Mouse (Mus musculus) CD4-positive, CD25-positive, alpha-beta regulatory T cell, adult 2 months (primary cell): ENCODE results near the gene Polr2j.

Experiments
- DNase-seq: peaks from one replicate; pipeline ENCODE4 v3.0.0-alpha.2; 2012; ENCODE audit warnings: low read depth, low spot score

The Polr2j gene

DNA sequence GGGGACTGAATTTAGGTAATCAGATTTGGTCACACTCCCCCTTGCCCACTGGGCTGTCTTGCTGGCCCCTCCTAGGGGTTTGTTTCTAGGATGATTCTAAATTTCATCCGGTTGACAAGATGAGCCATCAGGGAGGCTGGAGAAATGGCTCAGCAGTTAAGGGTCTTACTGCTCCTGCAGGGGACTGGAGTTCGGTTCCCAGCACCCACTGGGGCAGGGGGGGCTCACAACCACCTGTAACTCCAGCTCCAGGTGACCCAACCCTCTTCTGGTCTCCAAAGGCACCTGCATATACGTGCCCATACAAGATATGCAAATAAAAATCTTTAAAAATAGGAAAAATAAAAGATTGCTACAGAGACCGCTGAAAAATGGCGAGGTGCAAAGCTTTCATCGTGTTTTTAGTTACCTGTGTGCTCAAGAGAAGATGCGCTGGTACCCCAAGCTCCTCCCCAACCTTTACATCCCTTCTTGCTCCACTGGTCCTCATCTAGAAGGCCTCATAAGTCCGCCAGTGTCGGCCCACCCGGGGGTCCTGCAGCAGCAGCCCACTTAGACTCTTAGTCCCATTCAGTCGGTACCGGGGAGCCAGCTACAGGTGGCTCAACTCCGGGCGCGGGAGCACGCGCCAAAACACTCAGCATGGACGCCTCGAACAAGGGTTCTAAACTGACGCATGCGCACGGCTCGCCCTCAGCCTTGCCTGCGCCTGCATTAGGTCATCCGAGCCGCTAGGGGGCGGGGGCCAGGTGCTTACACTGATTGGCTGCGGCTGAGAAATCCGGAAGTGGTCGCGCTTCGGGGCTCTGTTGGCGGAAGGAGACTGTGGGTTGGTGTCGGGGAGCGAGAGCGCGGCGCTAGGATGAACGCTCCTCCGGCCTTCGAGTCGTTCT, at the start of gene Polr2j:
Gene Polr2j, plus strand, starts transcription at position 741 of the 893 bp plus-strand sequence.
- DNase-seq = peak; percentile 99

DNA sequence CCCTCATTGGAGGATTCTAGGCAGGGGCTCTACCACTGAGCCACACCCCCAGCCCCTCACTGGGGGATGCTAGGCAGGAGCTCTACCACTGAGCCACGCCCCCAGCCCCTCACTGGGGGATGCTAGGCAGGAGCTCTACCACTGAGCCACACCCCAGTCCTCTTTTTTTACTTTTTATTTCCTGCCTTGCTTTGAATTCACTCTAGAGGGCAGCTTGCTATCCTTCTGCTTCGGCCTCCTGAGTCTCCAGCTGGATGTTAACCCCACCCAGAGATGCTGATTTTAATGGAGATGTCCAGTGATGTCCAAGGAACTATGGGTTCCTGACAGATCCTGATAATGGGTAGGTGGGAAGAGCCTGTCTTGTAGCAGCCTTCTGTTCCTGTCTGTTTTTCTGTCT, 47.0 kb upstream of the Polr2j start:
- no peak for DNase-seq

DNA sequence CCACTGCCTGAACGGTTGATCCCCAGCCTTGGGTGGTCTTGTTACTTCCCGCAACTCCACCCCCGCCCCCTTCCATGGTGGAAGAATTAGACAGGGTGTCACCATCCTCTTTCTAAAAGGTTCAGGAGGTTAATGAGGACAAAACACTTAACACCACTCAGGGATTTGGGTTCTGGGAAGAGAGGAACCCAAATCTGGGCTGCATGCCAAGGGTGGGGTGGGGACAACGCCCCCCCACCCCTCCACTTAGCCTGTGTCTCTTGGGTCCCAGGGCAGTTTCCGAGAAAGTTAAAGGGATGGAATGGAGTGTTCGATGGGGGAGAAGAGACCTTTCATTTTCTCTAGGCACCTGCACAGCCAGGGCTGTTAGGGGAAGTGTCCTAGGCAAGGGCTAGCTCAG, 43.4 kb upstream of the Polr2j start:
- DNase-seq = no peak

DNA sequence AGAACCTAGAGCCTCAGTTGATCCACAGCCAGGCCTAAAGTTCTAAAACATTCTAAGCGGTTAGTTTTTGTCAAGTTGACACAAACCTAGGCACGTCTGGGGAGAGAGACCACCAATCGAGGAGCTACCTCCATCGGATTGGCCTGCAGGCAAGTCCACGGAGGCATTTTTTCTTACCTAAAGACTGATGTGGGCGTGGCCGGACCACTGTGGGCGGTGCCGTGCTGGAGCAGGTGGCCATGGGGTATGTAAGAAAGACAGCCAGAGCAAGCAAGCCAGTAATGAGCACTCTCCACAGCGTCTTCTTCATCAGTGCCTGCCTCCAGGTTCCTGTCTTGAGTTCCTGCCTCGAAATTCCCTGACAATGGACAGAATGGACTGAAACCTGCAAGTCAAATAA, 42.9 kb upstream of the Polr2j start:
- DNase-seq = no peak

DNA sequence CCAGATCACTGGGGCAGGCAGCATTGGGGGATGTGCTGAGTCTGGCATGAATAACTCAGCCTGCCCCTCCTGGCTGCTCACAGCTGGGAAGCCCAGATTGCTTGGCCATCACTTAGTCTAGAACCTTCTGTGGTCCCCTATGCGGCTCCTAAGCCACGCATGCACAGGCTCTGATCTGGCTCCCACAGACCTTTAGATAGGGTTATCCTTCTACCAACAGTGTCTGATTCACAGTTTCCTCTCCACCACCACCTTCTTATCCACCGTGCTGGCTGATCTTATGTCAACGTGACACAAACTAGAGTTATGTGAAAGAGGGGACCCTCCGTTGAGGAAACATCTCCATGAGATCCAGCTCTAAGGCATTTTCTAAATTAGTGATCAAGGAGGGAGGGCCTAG, 41.4 kb upstream of the Polr2j start:
- DNase-seq = no peak

DNA sequence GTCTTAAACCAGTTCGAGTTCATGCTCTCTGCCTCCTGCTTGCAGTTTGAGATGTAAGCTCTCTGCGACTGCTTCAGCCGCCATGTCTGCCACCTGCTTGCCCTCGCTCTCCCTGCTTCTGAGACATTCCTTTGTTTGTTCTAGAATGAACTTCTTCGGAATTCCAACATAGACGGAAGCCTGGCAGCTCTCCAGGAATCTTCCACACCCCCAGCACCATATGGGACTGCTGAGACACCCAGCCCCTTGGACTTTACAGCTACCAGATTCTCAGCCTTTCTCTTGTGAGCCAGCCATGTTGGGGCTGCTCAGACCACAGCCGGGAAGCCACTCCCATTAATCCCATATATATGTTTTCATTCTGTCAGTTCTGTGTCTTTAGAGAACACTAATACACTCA, 40.1 kb upstream of the Polr2j start:
- no peak for DNase-seq

DNA sequence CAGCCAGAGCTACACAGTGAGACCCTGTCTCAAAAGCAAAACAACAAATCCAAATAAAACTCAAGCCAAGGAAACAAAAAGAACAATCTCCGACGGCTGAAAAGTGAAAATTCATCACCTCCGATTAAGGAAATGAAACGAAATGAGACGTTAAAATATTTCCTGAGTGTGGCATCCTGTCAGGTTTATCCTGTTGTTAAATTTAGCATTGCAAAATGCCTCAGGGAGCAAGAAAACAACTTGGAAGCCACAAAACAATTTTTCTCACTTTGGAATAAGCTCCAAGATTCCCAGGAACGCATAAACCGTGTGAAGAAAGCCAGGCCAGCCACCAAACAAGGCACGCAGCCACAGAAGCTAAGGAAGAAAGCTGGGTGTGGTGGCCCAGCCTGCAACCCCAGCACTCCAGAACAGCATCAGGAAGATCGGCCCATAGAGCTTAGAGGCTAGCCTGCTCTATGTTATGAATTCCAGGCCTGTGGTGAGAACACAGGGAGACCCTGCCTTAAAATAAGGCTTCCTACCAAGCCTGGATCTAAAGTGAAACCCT, 39.4 kb upstream of the Polr2j start:
- DNase-seq = no peak

DNA sequence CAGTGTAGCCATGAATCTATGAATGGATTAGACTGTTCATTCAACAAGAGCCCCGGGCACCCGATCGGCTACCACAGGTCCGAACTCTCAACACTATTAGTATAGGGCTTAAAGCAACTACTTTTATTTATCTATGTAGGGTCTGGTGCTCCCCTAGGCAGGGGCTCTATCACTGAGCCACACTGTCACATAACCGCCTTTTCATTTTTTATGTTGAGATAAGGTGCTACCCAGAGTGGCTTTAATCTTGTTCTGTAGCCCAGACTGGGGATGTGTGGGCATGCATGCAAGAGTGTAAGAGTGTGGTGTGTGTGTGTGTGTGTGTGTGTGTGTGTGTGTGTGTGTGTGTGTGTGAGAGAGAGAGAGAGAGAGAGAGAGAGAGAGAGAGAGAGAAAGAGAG, 38.3 kb upstream of the Polr2j start:
- no peak for DNase-seq

DNA sequence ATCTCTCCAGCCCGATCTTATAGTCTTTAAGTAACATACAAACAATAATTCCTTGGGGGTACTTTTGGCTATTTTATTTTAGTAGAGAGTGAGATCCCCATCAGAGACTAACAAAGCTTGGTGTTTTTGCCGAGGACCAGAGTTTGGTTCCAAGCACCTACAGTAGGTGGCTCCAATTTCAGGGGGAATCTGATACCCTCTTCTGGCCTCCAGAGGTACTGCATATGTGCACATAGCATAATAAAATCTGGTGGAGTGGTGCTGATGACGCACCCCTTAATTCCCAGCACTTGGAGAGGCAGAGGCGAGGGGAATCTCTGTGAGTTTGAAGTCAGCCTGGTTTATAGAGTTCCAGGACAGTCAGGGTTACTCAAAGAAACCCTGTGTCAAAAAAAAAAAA, 34.1 kb upstream of the Polr2j start:
- peak; percentile 54 for DNase-seq

DNA sequence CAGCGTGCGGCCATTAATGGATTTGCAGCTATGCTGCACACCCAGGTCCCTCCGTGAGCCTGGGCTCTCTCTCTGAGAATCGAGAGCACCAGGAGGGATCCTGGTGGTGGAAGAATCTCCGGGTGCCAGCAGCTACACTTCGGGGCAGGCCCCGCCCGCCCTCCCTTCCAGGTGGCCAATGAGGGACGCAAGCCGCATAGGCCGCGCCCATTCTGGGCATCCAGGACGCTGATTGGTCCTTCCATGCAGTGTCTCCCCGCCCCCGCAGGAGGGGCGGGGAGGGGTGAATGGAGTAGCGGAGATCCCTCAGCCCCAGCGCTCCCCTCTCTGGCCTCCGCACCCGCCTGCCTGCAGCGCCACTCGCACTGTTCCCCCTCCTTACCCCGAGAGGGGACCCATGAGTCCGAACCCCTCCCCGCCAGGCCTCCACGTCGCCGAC, 32.7 kb upstream of the Polr2j start, which contains the start of gene Rasa4:
Gene Rasa4, plus strand, starts transcription at position 248 of the 439 bp plus-strand sequence.
- peak; percentile 96 for DNase-seq

DNA sequence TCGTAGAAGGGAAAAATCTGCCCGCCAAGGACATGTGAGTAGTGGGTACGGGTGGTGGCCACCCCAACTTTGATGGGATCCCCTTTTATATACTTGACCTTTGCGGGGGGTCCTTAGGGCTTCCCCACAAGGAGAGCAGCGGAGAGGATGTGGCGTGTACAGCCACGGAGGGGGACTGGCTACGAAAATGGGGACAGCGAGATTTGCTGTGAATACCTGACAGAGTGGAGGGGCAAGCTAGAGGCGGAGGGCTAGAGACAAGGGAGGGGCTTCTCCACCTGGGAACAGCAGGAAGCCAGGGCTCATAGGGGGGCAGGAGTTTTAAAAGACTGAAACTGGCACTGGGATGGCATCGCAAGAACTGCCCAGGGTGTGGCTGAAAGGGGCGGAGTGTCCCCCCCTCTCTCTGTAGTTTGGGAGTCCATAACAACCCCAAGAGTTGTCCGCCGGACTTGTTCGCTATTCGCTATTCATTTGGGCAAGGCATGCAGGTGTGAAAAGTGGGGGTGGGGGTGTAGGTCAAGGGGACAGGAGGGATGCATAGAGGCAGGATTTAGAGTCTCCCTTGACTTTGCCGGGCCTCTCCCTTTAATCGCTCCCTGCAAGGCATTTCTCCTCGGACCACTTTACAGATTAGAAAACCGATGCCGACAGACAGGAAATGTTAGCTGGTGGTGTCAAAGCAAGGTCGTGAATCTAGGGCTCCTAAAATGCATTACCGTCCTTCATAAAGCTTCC, 32.1 kb upstream of the Polr2j start:
- DNase-seq = no peak

DNA sequence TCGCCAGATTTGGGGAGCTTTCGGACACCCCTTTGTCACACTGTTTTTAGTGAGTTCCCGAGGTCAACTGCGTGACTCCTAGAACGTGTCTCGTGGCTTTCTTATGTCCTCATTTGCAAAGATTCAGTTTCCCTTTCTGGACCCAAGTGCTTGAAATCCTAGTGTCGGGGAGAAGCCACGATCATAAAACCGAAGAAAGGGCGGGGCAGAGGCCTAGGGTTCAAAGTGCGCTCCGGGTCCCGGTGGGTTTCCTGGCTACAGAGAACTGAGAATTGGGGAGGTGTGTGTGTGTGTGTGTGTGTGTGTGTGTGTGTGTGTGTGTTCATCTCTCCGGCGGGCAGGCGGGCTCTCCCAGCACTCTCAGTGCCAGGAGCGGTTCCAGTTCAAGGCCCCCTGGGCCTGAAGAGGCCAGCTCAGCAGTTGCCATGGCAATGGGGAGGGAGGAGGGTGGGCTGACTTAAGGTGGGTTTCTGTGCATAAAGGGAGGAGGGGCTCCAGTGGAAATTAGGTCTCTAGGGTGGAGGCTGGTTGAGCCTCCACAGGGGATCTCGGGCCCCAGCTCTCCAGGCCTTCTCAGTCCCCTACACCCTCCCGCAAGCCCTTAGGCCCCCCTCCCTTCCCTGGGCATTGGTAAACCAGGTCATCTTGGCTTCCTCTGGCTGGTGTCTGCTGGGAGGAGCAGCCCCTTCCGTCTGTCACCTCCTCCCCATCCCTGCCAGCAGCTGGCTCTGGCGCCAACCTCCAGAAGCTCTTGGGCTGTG, 31.4 kb upstream of the Polr2j start:
- peak; percentile 48 for DNase-seq

DNA sequence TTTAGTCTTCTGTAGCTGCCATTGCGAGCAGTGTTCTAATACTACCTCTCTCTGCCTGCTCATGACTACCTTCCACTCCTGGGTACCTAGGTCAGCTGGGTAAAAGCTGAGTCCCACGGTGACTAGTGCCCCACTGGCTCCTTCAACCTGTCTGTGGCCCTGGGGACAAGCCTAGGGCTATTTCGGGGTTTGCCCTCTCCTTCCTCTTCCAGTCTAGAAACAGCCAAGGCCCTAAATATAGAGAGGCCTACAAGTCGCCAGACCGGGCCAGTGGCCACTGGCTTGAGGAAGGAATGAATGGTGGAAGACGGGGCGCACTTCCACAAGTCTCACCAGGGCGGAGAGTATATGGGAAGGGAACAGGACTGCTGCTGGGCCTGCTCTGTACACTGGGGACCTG, 30.1 kb upstream of the Polr2j start:
- no peak for DNase-seq

DNA sequence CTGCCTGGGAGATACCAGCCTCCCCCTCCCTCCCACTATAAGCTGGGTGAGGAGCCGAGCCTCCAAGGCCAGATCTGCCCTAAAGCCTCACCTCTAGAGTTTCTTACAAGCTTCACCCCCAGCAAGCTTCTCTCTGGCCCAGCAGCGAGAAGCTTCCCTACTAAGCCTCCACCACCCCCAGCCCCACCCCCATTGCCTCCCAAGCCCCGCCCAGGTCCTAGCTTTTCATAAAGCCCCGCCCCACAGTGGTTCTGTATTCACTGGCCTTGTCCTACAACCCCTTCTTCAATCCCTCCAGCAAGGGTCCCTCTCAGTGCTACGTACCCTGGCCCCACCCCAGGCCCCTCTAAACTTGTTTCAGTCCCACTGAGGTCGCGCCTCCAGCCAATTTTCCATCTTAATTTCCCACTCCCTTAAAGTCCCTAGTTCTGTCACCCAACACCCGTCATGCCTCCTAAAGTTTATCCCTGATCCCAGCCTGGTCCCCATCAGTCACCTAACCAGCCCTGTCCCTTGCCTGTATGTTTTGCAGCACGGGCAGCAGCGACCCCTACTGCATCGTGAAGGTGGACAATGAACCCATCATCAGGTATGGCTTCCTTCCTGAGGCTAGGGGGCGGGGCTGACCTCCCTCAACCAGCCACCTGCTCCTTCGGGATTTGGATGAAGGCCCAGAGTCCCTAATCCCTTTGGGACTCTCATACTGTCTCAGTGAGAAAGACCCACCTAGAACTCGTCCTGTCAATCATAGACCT, 27.4 kb upstream of the Polr2j start:
- DNase-seq = no peak

DNA sequence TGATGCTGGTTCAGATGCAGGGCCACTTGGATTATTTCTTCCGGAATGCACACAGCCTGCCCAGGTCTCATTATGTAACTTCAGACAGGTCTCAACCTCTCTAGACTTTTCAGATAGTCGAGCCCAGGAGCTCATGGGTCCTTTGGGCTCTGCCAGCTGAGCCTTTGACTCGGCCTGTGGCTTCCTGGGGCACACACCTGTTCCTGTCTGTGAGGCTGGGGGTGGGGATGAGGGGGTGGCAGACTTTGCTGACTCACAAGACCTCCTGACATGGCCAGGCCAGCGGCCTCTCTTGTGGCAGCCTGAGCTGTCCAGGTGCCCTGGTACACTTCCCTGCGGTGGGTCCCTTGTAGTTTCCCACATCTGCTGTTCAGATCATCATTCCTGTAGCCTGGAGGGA, 24.5 kb upstream of the Polr2j start:
- DNase-seq = no peak

DNA sequence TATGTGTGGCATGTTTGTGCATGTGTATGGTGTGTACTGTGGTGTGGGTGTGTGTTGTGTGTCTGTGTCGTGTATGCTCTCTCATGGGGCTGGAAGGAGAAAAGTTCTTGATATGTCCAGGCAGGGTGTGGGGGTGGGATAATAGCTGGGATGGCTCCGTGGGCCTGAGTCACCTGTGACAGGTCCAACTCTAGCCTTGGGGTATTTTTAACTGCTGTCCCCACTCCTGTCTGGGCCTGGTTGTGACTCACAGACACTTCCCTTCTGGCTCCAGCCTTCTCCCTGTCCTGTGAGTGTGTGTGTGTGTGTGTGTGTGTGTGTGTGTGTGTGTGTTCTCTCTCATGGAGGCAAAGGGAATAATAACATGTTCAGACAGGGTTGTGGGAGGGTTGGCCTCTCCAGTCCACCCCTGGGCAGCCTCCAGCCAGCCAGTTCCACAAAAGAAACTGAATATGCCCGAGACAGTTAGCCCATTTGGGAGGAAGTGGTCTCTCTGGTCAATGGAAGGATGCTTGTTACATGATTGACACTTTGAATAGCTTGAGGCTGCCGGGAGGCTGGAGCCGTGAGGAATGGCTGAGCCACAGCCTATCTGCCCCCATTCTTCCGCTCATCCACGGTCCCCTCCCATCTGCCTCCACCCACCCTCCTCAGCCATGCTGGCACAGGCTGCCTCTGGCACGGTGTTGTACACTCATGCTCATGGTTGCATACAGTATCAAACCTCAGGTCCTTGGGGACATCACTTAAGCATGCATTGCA, 22.0 kb upstream of the Polr2j start:
- DNase-seq = no peak

DNA sequence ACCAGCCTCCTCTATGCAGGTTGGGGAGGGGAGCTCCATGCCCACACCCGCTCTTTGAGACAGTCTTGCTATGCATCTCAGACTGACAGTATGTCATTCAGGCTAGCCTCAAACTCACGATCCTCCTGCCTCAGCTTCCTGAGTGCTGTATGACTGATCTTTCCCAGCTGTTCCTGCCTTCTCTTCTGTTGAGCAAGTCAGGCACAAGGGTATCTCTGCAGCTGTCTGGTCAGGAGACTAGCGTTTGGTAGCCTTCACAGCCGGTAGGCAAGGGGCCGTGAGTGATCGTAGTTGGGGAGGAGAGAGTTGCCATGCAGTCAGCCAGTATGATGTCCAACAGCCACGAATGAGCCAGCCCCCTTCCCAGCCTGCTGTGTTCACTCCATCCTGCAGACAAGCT, 21.3 kb upstream of the Polr2j start:
- DNase-seq = no peak

DNA sequence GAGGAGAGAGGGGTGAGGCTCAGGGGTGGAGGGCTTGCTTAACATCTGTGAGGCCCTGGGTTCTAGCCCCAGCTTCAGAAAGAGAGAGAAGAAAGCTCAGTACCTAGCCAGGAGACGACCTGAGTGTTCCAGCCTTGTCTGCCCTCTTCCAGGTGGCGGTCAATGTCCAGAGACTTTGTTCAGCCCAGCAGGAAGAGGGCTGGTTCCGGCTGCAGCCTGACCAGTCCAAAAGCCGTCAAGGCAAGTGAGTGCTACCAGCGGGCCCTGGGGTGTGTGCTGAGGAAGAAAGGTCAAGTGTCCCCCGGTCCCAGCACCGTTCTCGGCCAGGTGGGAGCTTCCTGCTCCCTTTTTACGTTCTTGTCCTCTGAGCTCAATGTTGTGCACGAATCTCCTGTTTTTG, 17.9 kb upstream of the Polr2j start:
- DNase-seq = no peak

DNA sequence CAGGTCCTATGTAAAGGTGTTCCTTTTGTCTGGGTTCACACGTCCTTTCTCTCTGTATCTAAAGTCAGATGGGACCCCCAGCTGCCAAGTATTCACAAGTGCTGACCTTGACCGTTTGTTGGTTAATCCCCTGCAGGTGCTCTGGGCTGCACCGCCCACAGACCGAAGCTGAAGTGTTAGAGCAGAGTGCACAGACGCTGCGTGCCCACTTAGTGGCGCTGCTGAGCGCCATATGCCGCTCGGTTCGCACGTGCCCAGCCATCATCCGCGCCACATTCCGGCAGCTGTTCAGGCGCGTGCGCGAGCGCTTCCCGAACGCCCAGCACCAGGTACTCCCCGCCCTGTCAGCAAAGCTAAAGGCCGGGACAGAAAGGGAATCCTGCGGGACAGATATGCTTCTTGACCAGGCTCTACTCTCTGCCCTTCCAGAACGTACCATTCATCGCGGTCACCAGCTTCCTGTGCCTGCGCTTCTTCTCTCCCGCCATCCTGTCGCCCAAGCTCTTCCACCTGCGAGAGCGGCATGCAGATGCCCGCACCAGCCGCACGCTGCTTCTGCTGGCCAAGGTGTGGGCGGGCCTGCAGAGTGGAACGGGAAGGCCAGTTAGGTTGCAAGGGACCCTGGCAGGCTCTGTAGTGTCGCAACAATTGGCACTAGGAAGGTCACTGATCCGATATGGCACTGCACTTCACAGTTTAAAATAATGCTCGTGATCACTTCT, 14.2 kb upstream of the Polr2j start:
- peak; percentile 92 for DNase-seq

DNA sequence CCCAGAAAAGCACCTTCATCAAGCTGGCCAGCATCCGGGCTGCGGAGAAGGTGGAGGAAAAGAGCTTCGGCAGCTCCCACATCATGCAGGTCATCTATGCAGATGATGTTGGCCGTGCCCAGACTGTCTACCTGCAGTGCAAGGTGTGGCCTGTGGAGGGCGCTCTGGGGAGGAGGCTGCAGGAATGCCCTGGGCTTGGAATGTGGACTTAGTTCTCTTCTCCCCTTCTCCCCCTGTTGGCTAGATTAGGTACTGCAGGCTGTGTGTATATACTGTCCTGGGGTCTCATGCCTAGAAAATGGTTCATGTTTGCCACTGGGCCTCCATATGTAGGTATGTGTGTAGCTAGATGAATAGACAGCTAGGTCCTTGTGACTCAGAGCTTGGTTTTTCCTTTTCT, 11.9 kb upstream of the Polr2j start:
- peak; percentile 66 for DNase-seq
